Mouse (Mus musculus) ZHBTc4 (cell line): Measurements from ENCODE around the gene Itm2b.

Source experiments
- DNase-seq: peaks from one replicate; pipeline ENCODE4 v3.0.0-alpha.2; 2011; ENCODE audit warnings: low read depth, low spot score

Gene Itm2b

DNA sequence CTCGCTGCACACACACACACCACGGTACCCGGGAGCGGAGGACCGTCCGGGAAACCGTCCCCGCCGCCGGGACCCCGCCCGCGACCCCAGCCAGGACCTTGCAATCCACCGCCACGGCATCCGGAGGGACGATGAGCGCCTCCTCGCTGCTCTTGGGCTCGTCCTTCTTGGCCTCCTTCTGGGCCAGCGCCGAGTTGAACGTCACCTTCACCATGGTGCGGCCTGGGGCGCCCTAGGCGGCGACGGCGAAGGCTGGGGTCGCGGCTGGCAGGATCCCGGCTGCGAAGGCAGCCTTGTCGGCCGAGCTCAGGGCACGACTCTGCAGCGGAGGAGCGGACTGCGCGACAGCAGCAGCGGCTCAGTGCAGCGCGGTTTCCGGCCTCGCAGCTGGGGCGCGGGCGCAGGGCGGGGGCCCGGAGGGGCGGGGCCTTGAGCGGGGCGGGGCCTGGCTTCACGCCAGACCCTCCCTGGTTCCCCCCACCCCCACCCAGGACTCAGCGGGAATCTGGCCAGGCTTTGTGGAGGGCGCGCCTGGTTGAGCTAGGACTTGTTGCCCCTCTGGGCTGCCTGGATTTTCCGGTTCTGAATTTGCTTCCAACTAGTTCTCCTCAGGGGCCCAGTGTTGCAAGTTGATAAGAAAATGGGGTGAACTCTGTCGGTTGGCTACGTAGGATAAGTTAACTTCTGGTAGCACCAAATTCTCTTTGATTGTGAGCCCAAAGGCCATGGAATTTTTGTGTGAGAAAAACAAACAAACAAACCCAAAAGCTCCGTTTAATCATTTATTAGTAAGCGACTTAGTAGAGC lies at the start of gene Itm2b:
TSS of gene Itm2b (minus strand) at position 377 of the 807 bp plus-strand sequence.
- peak; percentile 86 for DNase-seq

GRCm38 (mm10) chr14:73433487-73433886 lies 48.4 kb upstream of the Itm2b start:
- DNase-seq: no peak

- DNase-seq: no peak
These were observed 45.5 kb upstream of the Itm2b start for GRCm38 (mm10) chr14:73430571-73430970.

GRCm38 (mm10) chr14:73425571-73426041 lies 40.5 kb upstream of the Itm2b start:
- DNase-seq: no peak

GRCm38 (mm10) chr14:73424961-73425360 lies 39.9 kb upstream of the Itm2b start:
- no peak for DNase-seq

DNA sequence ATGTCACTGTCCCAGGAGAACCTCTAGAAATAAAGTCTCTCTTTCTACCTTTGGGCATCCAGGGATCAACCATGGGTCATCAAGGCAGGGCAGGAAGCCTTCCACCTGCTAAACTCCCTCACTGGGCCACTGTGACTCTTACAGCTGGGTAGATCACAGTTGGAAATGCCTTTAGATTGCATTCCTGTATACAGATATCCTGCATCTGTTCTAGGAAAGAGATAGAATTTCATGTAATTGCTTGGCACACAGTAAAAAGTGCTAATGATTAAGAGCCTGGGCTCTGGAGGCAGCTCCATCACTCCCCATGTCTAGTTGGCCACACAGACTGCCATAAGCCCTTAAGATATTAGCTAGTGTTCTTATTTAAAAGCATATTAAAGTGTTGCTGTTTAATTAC lies 38.5 kb upstream of the Itm2b start:
- no peak for DNase-seq

DNA sequence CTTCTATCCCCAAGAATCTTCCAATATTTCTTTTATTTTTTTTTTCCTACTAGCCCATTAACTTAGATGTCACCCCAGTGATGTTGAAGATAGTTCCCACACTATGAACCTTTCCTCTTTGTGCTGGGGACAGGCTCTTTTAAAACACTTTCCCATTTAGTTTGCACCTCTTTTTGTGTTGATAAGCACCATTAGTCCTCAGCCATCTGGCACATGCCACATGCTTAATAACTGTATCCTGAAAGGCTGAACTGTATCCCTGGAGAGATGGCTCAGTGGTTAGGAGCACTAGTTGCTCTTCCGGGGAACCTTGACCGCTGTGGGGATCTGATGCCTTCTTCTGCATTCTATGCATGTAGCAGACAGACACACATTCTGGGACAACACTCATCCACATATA lies 37.5 kb upstream of the Itm2b start:
- DNase-seq: no peak

DNA sequence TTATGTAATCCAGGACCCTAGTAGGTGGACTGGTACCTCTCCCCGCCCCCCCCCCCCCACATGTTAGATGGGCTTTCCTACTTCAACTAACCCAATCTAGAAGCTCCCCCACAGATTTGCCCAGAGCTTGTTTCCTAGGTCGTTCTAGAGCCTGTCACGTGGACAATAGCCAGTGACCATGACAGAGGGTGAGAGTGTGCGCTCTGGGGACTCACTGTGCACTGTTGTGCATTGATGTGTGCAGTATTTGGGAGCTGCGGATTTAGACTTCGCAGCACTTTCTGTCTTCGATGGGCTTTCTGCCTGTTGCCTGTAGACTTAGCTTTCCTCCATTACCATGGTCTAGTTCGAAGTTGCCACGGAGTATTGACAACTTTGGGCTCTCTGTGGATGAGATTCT lies 36.5 kb upstream of the Itm2b start:
- DNase-seq: no peak

DNA sequence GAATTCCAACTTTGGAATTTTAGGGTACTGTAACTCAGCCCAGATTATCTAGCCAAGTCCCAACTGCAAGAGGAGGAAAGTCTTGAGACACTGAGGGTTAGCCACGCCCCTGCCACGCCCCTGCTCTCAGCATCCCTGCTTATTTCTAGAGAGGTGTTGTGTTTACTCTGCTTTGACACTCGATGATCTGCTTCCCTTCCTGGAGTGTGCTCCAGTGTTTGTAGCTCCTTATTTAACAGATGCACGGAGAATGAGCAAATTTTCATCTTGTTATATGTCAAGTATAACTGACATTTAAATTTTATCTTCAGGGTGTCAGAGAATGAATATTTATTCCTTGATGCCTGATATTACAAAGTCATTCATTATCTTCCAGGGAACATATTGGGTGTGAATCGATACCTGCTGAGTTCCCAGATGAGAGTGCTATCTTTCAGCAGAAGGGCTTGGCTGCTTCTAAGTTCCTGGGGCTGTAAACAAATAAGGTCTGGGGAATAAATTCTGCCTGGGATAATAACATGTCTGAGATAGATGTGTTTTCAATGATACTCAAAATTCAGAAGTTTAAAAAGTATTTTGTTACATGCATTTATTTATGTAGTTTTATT lies 35.2 kb upstream of the Itm2b start:
- no peak for DNase-seq

DNA sequence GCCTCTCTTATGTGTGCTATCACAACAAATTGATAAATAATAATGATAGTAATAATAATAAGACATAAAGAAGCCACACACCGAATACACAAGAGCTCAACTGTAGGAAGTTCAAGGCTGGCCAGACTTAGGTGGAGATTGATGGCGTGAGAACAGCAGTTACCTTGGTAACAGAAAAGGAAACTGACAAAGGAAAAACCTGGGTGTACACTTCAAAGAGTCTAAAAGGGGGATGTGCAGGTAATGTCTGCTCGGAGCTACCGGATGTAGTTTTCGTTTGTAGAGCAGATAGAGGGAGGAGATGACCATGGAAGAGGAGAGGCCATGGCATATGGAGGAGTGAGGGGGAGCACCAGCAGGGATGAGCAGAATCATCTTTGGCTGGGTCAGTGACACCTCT lies 31.4 kb upstream of the Itm2b start:
- no peak for DNase-seq

DNA sequence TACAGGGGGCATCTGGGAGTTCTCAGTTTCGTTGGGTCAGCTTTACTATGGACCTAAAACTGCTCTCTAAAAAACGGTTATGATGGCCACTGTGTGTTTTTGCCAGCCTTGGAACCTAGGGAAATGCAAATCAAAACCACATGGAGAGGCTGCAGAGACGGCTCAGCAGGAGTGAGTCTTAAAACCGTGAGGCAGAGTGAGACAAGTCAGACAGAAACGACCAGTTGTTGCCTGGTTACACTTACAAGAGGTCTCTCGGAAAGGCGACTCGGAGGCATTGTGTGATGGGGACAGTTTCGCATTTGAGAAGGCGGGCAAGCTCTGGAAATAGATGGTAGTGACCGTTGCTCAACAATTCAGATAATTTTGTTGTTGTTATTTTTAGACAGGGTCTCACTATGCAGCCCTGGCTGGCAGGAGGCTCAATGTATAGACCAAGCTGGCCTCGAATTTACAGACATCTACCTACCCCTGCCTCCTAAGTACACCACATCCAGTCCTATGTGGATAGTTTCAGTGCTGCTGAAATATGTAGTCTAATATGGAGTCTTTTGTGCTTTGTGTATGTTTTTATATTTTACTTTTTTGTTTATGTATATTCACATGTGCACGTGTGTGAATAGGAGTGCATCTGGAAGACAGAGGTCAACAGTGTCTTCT lies 30.4 kb upstream of the Itm2b start:
- no peak for DNase-seq

DNA sequence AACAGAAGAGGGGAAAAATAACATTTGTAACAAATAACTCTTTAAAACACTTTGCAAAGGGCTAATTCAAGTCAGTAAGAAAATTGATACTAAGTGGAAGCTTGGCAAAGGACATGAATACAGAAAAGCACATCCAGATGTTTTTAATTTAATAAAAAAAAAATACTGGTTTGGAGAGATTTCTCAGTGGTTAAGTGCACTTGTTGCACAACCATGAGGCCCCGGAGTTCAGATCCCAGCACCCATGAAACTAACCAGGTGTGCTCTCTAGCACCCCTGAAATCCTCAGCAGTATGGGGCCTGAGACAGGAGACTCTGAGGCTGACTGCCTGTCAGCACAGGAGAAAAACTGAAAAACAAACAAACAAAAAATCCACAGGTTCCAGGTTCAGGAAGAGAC lies 26.6 kb upstream of the Itm2b start:
- no peak for DNase-seq

- DNase-seq: no peak
These were observed 25.0 kb upstream of the Itm2b start for GRCm38 (mm10) chr14:73410083-73410482.

DNA sequence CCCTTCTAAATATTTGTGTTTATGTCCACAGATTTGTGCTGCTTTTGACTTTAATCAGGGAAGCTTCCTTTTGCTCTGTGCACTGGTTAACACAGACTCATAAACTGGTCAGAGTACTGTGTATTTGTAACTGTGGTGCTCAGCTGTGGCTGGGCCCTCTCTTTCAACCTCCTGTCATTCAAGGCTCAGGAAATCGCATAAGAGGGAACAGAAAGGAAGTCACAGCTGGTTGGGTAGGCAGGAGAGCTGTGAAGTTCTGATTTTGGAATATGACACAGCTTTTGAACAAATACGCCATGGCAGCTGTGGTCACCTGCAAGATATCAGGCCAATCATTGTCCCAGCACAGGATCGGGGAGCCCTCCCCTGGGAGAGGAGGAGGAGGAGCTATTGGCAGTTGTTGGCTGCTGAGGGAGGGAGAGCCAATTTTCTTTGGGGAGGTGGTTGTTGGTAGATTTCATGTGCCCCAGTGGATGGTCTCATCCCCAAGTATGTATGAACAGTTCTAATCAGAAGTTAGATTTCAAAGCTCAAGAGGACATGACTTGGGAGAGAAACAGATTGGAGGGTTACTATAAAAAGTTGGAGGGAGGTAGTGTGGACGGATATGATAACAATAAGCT lies 23.2 kb upstream of the Itm2b start:
- no peak for DNase-seq

GRCm38 (mm10) chr14:73404016-73404415 lies 18.9 kb upstream of the Itm2b start:
- DNase-seq: no peak

DNA sequence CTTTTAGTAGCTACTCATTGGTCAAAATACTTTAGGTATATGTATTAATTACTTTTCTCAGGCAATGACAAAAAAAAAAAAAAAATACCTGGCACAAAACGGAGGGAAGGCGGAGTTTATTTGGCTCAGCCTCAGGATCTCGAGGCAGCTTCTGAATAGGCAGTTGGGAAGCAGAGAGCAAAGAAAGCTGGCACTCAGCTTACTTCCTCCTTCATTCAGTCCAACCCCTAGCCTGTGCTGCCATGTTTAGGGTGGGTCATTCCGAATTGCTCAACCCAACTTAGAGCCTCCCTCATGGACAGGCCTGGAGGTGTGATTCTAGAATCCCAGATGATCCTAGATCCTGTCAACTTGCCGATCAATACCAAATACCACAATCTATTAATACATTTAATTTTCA lies 18.3 kb upstream of the Itm2b start:
- DNase-seq: no peak

- peak; percentile 23 for DNase-seq
These were observed 17.4 kb upstream of the Itm2b start for GRCm38 (mm10) chr14:73402296-73403035.

- no peak for DNase-seq
These were observed 16.3 kb upstream of the Itm2b start for GRCm38 (mm10) chr14:73401408-73401807.

- no peak for DNase-seq
These were observed 15.0 kb upstream of the Itm2b start for GRCm38 (mm10) chr14:73399866-73400618.

DNA sequence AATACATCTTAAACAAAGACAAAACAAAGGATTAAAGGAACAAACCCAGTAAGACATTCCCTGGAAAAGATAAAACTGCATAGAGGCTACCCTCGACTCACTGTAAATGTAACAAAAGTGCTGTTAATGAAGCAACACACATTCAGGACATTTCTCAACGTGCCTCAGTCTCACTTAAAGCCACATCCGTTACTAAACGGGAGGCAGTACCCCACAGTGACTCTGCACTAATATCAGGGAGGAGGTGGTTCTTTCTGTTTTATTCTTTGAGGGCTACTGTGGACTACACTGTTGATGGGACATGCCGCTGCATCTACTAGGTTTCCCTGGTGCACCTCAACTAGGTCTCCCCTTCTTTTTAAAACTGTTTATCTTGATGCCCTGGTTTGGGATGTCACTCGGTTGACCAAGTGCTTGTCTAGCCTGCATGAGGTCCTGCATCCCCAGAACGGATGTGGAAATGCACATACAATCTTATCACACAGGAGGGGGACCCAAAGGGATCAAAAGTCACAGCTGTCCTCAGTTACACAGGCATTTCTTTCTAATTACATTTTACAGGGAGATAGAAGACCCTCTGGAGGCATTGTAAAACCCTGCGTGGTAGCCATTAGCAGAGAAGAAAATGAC lies 13.4 kb upstream of the Itm2b start:
- DNase-seq: no peak
